Mouse (Mus musculus): Measurements from ENCODE around the gene Eif3i. TPM values are rescaled to one million over a fixed set of nuclear protein-coding genes. Genes with fewer than 3 reads are reported as not detected.

Eif3i gene
- polyA plus RNA-seq, 1 experiment from 2014 or later: 220 TPM

Small RNA genes within 50 kb of the gene (microRNA-seq; reads per million reads assigned to microRNA genes)
- gene Mir8119: not detected

Other genes with a start within 250 kb of the Eif3i start
- 17.8 and 18.6 TPM in 2 replicates for gene Zbtb8a, start 222.5 kb downstream of the Eif3i start, polyA plus RNA-seq (2015; fragmentation: Nextera tagmentation; extraction: Ambion mirVana)
- 7.4 and 9.9 TPM in 2 replicates for gene Zbtb8b, start 159.8 kb downstream of the Eif3i start, polyA plus RNA-seq (2015; fragmentation: Nextera tagmentation; extraction: Ambion mirVana)
- gene Bsdc1, start 139.1 kb downstream of the Eif3i start, polyA plus RNA-seq (2015; fragmentation: Nextera tagmentation; extraction: Ambion mirVana): 43.7 and 46.8 TPM in 2 replicates
- gene Tssk3, start 109.6 kb downstream of the Eif3i start, polyA plus RNA-seq (2015; fragmentation: Nextera tagmentation; extraction: Ambion mirVana): 0.51 and 0.76 TPM in 2 replicates
- gene Fam229a, start 109.5 kb downstream of the Eif3i start, polyA plus RNA-seq (2015; fragmentation: Nextera tagmentation; extraction: Ambion mirVana): 0.39 TPM in 1 of 2 replicates, not detected in the other
- gene Marcksl1, start 87.1 kb downstream of the Eif3i start, polyA plus RNA-seq (2015; fragmentation: Nextera tagmentation; extraction: Ambion mirVana): 1,850 and 1,955 TPM in 2 replicates
- 113 and 116 TPM in 2 replicates for gene Hdac1, start 57.9 kb downstream of the Eif3i start, polyA plus RNA-seq (2015; fragmentation: Nextera tagmentation; extraction: Ambion mirVana)
- gene Lck, start 27.0 kb downstream of the Eif3i start, polyA plus RNA-seq (2015; fragmentation: Nextera tagmentation; extraction: Ambion mirVana): 7.6 and 11.1 TPM in 2 replicates
- 0.24 and 0.27 TPM in 2 replicates for gene Fam167b, start 22.1 kb downstream of the Eif3i start, polyA plus RNA-seq (2015; fragmentation: Nextera tagmentation; extraction: Ambion mirVana)
- gene Tmem234, start within 50 bp of the Eif3i start, polyA plus RNA-seq (2015; fragmentation: Nextera tagmentation; extraction: Ambion mirVana): 139 and 164 TPM in 2 replicates
- gene Dcdc2b, start 13.6 kb upstream of the Eif3i start, polyA plus RNA-seq (2015; fragmentation: Nextera tagmentation; extraction: Ambion mirVana): 2.6 and 4.0 TPM in 2 replicates
- gene Iqcc, start 18.5 kb upstream of the Eif3i start, polyA plus RNA-seq (2015; fragmentation: Nextera tagmentation; extraction: Ambion mirVana): 30.7 and 37.0 TPM in 2 replicates
- gene Ccdc28b, start 23.3 kb upstream of the Eif3i start, polyA plus RNA-seq (2015; fragmentation: Nextera tagmentation; extraction: Ambion mirVana): 109 and 133 TPM in 2 replicates
- gene Txlna, start 40.4 kb upstream of the Eif3i start, polyA plus RNA-seq (2015; fragmentation: Nextera tagmentation; extraction: Ambion mirVana): 68.1 and 72.8 TPM in 2 replicates
- 16.4 and 17.9 TPM in 2 replicates for gene Kpna6, start 72.1 kb upstream of the Eif3i start, polyA plus RNA-seq (2015; fragmentation: Nextera tagmentation; extraction: Ambion mirVana)
- 16.1 and 25.0 TPM in 2 replicates for gene Tmem39b, start 96.2 kb upstream of the Eif3i start, polyA plus RNA-seq (2015; fragmentation: Nextera tagmentation; extraction: Ambion mirVana)
- 160 and 179 TPM in 2 replicates for gene Khdrbs1, start 141.7 kb upstream of the Eif3i start, polyA plus RNA-seq (2015; fragmentation: Nextera tagmentation; extraction: Ambion mirVana)
- 278 and 316 TPM in 2 replicates for gene Ptp4a2, start 210.6 kb upstream of the Eif3i start, polyA plus RNA-seq (2015; fragmentation: Nextera tagmentation; extraction: Ambion mirVana)